Mouse (Mus musculus): ENCODE results near the gene Rph3al. TPM values are rescaled to one million over a fixed set of nuclear protein-coding genes. Genes with fewer than 3 reads are reported as not detected.

Gene Rph3al
- total and polyA plus RNA-seq, 3 experiments: not detected

- H3K9me3 ChIP-seq (replicated peaks): no peaks in the 10 kb centered on the region
- no peaks in the 10 kb centered on the region for H3K4me1 ChIP-seq (ENCODE audit: insufficient read depth, low read depth, low read length)
- no peaks in the 10 kb centered on the region for H3K36me3 ChIP-seq (replicated peaks)
- DNase-seq (ENCODE audit: low spot score): no peak
- peaks cover 40% of the 10 kb centered on the region for H3K27me3 ChIP-seq (ENCODE audit: insufficient read depth, low read length)
- ATAC-seq (ENCODE audit: extremely low read depth, insufficient number of reproducible peaks, low FRiP score, poor library complexity, severe bottlenecking): no peak
- no peak for TF ChIP-seq GATA2 (IDR thresholded peaks at IDR 0.05; ENCODE audit: borderline replicate concordance, low read depth, low read length)
- no peak for TF ChIP-seq POLR2AphosphoS5 (IDR thresholded peaks at IDR 0.05; ENCODE audit: insufficient replicate concordance, low read depth, low read length)
- no peak for TF ChIP-seq TAL1 (conservative IDR thresholded peaks at IDR 0.05; ENCODE audit: low read depth, low read length)
- no peak for TF ChIP-seq CTCF (IDR thresholded peaks at IDR 0.05; ENCODE audit: low read depth, low read length)
- no peak for TF ChIP-seq GATA1 (IDR thresholded peaks at IDR 0.05; ENCODE audit: borderline replicate concordance, low read length)
- H3K4me3 ChIP-seq (ENCODE audit: low read depth, low read length): no peak overlapping the region
Observed at GRCm38 (mm10) chr11:75957124-75957832, 19.0 kb upstream of the Rph3al start.

DNA sequence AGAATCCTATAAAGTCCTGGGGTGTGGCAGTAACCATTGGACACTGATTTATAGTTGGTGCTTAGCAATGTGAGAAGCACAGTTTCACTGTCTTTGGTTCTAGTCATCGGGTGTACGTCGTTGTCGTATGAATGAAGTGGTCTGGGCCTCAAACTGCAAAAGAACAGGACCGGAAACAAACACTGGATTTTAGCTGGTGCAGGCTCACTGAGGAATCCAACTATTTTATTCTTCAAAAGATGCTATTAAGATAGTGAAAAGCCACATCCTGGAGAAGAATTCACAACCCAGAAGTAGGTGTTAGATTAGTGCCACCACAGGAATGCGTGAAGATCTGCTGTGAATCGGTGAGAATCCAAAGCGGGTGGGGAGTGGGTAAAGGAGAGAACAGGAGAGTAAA, 18.4 kb upstream of the Rph3al start:
- ATAC-seq (ENCODE audit: extremely low read depth, insufficient number of reproducible peaks, low FRiP score, poor library complexity, severe bottlenecking): no peak
- H3K4me3 ChIP-seq (ENCODE audit: low read depth, low read length): no peak overlapping the region
- H3K27me3 ChIP-seq (ENCODE audit: insufficient read depth, low read length): peaks cover 40% of the 10 kb centered on the region
- no peaks in the 10 kb centered on the region for H3K36me3 ChIP-seq (replicated peaks)
- DNase-seq (ENCODE audit: low spot score): no peak
- no peaks in the 10 kb centered on the region for H3K4me1 ChIP-seq (ENCODE audit: insufficient read depth, low read depth, low read length)
- no peaks in the 10 kb centered on the region for H3K9me3 ChIP-seq (replicated peaks)
- no peak for TF ChIP-seq POLR2AphosphoS5 (IDR thresholded peaks at IDR 0.05; ENCODE audit: insufficient replicate concordance, low read depth, low read length)
- no peak for TF ChIP-seq CTCF (IDR thresholded peaks at IDR 0.05; ENCODE audit: low read depth, low read length)
- no peak for TF ChIP-seq TAL1 (conservative IDR thresholded peaks at IDR 0.05; ENCODE audit: low read depth, low read length)
- TF ChIP-seq GATA1 (IDR thresholded peaks at IDR 0.05; ENCODE audit: borderline replicate concordance, low read length): no peak
- no peak for TF ChIP-seq GATA2 (IDR thresholded peaks at IDR 0.05; ENCODE audit: borderline replicate concordance, low read depth, low read length)

DNA sequence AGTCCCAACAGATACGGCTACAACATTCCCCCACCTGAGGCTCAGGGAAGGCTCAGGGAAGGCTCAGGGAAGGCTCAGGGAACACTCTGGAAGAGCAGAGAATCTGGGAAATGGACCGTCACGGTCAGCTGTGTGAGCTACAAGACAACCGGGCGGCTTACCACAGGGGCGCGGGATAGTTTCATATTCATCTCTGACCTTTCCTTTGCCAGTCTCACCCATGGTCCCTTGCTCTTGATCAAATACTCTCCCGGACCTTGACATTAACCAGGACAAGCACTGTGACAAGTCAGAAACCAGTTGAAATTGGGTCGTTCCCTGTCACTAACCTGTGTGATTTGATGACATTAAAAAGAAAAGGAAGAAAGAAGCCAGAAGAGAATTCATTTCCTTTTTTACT, 16.7 kb upstream of the Rph3al start:
- no peak for DNase-seq (ENCODE audit: low spot score)
- Histone ChIP-seq H3K4me1 (ENCODE audit: insufficient read depth, low read depth, low read length) (no peaks in the 10 kb centered on the region), H3K4me3 (ENCODE audit: low read depth, low read length) (no peak overlapping the region), H3K27me3 (ENCODE audit: insufficient read depth, low read length) (peaks cover 33% of the 10 kb centered on the region), H3K36me3 (replicated peaks) (no peaks in the 10 kb centered on the region), H3K9me3 (replicated peaks) (no peaks in the 10 kb centered on the region)
- no peak for ATAC-seq (ENCODE audit: extremely low read depth, insufficient number of reproducible peaks, low FRiP score, poor library complexity, severe bottlenecking)
- TF ChIP-seq POLR2AphosphoS5 (IDR thresholded peaks at IDR 0.05; ENCODE audit: insufficient replicate concordance, low read depth, low read length) (no peak), CTCF (IDR thresholded peaks at IDR 0.05; ENCODE audit: low read depth, low read length) (no peak), GATA2 (IDR thresholded peaks at IDR 0.05; ENCODE audit: borderline replicate concordance, low read depth, low read length) (no peak), GATA1 (IDR thresholded peaks at IDR 0.05; ENCODE audit: borderline replicate concordance, low read length) (no peak), TAL1 (conservative IDR thresholded peaks at IDR 0.05; ENCODE audit: low read depth, low read length) (no peak)

DNA sequence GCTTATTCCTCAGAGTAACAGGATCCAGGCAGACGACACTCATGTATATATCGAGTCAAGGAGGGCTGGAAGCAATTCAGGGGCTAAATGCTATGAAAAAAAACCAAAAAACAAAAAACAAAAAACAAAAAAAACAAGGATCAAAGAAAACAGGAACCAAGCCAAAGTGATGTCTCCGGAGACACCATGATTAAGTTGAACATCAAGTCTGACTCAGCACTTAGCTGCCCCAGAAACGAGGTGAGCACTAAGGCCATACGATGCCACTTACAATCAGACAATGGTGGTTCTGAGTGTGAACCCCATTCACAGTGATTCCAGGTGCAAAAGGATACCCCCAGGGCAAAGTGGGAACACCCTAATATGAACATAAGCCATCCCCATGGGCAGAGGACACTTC, 13.7 kb upstream of the Rph3al start:
- Histone ChIP-seq H3K9me3 (replicated peaks) (no peaks in the 10 kb centered on the region), H3K4me1 (ENCODE audit: insufficient read depth, low read depth, low read length) (no peaks in the 10 kb centered on the region), H3K36me3 (replicated peaks) (no peaks in the 10 kb centered on the region), H3K27me3 (ENCODE audit: insufficient read depth, low read length) (peaks cover 32% of the 10 kb centered on the region), H3K4me3 (ENCODE audit: low read depth, low read length) (no peak overlapping the region)
- DNase-seq (ENCODE audit: low spot score) (no peak), ATAC-seq (ENCODE audit: extremely low read depth, insufficient number of reproducible peaks, low FRiP score, poor library complexity, severe bottlenecking) (no peak)
- no peak for TF ChIP-seq GATA2 (IDR thresholded peaks at IDR 0.05; ENCODE audit: borderline replicate concordance, low read depth, low read length)
- TF ChIP-seq TAL1 (conservative IDR thresholded peaks at IDR 0.05; ENCODE audit: low read depth, low read length): no peak
- TF ChIP-seq GATA1 (IDR thresholded peaks at IDR 0.05; ENCODE audit: borderline replicate concordance, low read length): no peak
- no peak for TF ChIP-seq CTCF (IDR thresholded peaks at IDR 0.05; ENCODE audit: low read depth, low read length)
- no peak for TF ChIP-seq POLR2AphosphoS5 (IDR thresholded peaks at IDR 0.05; ENCODE audit: insufficient replicate concordance, low read depth, low read length)

DNA sequence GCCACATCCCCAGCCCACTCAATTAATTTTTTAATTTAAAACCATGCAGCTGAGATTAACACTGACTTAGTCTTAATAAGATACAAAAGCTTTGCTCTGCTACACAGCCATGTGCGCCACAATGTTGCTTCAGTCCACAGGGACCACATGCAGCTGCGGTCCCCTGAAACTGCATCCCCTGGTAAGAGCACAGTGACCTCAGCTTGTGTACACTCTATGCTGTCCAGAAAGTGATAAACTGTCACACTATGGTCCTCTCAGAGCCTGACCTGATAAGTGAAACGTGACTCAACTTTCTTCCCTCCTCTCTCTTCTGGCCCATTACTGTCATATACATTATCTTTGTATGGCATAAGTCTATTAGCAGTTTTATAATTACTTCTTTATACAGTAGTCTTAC, 12.2 kb upstream of the Rph3al start:
- DNase-seq (ENCODE audit: low spot score): no peak
- TF ChIP-seq GATA2 (IDR thresholded peaks at IDR 0.05; ENCODE audit: borderline replicate concordance, low read depth, low read length) (no peak), CTCF (IDR thresholded peaks at IDR 0.05; ENCODE audit: low read depth, low read length) (no peak)
- no peaks in the 10 kb centered on the region for H3K9me3 ChIP-seq (replicated peaks)
- peaks cover 43% of the 10 kb centered on the region for H3K27me3 ChIP-seq (ENCODE audit: insufficient read depth, low read length)
- no peak overlapping the region for H3K4me3 ChIP-seq (ENCODE audit: low read depth, low read length)
- ATAC-seq (ENCODE audit: extremely low read depth, insufficient number of reproducible peaks, low FRiP score, poor library complexity, severe bottlenecking): no peak
- no peaks in the 10 kb centered on the region for H3K36me3 ChIP-seq (replicated peaks)
- no peaks in the 10 kb centered on the region for H3K4me1 ChIP-seq (ENCODE audit: insufficient read depth, low read depth, low read length)

GRCm38 (mm10) chr11:75948789-75949188, 10.6 kb upstream of the Rph3al start:
- peaks cover 42% of the 10 kb centered on the region for H3K27me3 ChIP-seq (ENCODE audit: insufficient read depth, low read length)
- H3K4me1 ChIP-seq (ENCODE audit: insufficient read depth, low read depth, low read length): no peaks in the 10 kb centered on the region
- no peaks in the 10 kb centered on the region for H3K9me3 ChIP-seq (replicated peaks)
- ATAC-seq (ENCODE audit: extremely low read depth, insufficient number of reproducible peaks, low FRiP score, poor library complexity, severe bottlenecking) (no peak), DNase-seq (ENCODE audit: low spot score) (no peak)
- no peak overlapping the region for H3K4me3 ChIP-seq (ENCODE audit: low read depth, low read length)
- H3K36me3 ChIP-seq (replicated peaks): no peaks in the 10 kb centered on the region
- no peak for TF ChIP-seq GATA1 (IDR thresholded peaks at IDR 0.05; ENCODE audit: borderline replicate concordance, low read length)
- no peak for TF ChIP-seq POLR2AphosphoS5 (IDR thresholded peaks at IDR 0.05; ENCODE audit: insufficient replicate concordance, low read depth, low read length)
- TF ChIP-seq TAL1 (conservative IDR thresholded peaks at IDR 0.05; ENCODE audit: low read depth, low read length): no peak
- no peak for TF ChIP-seq GATA2 (IDR thresholded peaks at IDR 0.05; ENCODE audit: borderline replicate concordance, low read depth, low read length)
- TF ChIP-seq CTCF (IDR thresholded peaks at IDR 0.05; ENCODE audit: low read depth, low read length): no peak
